Mouse (Mus musculus): ENCODE results near the gene Leng1. TPM values are rescaled to one million over a fixed set of nuclear protein-coding genes. Genes with fewer than 3 reads are reported as not detected.

Gene Leng1
- polyA plus RNA-seq, 1 experiment from 2014 or later, result 14.6 TPM

DNA sequence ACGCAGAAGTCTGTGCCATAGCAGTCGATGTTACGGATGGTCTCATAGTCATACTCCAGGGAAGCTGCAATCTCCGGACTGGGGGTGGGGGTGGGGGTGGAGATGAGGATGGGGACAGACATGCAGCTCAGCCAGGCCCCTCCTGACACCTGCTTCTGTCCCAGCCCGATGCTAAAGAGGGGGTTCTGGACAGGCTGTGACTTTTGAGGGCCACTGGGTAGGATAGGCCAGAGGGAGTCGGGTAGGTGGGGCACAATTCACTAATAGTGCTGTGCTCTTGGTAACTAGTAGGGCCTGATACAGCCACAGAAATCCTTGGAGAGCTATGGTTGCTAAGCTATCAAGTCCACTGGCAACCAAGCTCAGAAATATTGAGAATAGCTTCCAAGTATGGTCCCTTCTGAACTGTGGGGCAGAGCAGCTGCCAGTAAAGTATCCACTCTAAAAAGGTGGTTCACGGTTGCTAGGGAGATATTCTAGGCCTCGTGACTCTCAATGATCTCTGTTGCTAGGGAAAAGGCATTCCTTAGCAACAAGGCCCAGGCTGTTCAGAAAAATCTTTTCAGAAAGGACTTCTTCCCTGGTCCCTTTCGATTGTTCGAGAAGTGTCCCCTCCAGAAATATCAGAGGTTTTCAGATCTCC lies 18.4 kb upstream of the Leng1 start:
- no peak overlapping the region for H3K9ac ChIP-seq (ENCODE audit: low read length)
- no peak for ATAC-seq (ENCODE audit: insufficient number of reproducible peaks, low FRiP score, low TSS enrichment, low read depth)
- H3K9me3 ChIP-seq (ENCODE audit: control insufficient read depth, low read length), result no peaks in the 10 kb centered on the region
- no peaks in the 10 kb centered on the region for H3K27me3 ChIP-seq (ENCODE audit: control insufficient read depth, insufficient read depth, low read length)
- DNase-seq (ENCODE audit: low spot score), result no peak
- no peak overlapping the region for H3K4me2 ChIP-seq (ENCODE audit: low read depth, severe bottlenecking)
- peaks cover 8% of the 10 kb centered on the region; the same call in 1 of the 2 replicates for H3K36me3 ChIP-seq (ENCODE audit: control insufficient read depth, insufficient read depth, low read length)
- H3K4me3 ChIP-seq (ENCODE audit: low read depth, low read length), result no peak overlapping the region
- no peak overlapping the region for H3K27ac ChIP-seq (replicated peaks; ENCODE audit: low read depth, low read length)
- no peaks in the 10 kb centered on the region for H3K4me1 ChIP-seq (ENCODE audit: control insufficient read depth, insufficient read depth, low read length)
- WGBS, result 86% methylated on average over 10 of the region's 10 CpGs

DNA sequence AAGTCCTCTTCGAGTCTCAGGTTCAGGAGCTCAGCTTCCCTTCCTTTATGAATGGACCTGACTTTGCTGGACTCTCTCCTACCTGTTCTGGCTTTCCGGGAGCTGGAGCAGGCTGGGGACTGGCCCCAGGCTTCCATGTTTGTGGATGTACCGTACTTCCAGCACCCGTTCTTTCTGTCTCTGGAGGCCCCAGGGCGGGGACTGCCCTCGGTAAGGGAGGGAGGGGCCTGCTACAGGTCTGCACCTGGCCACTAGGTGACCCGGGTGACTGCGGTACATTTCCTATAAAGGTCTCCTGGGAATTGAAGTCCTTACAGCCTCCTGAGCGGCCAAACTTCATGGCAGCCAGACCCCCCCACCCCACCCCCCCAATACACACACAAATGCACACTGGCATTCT lies 11.7 kb upstream of the Leng1 start, which contains the start of gene Tmc4:
Gene Tmc4, minus strand, starts transcription at position 212 of the 400 bp plus-strand sequence.
- WGBS, result 47% methylated on average over 9 of the region's 9 CpGs

DNA sequence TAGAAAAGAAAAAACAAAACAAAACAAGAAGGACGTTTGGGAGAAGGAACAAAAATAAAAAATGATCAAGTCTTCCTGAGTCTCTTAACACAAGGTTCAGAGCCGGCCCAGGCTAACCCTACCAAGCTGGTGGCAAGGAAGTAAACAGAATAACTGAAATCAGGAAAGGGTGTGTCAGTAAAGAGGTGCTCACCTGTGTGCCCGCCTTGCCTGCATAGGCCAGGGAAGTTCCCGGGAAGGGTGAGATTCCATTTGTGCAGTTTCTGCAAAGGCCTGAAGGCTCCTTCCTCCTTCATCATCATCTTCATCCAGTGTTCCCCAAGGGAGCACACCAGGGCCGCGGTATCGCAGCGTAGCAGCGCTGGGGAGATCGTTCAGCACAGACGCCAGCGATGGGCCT lies 10.7 kb upstream of the Leng1 start:
- H3K9ac ChIP-seq (ENCODE audit: low read length), result no peak overlapping the region
- H3K4me1 ChIP-seq (ENCODE audit: control insufficient read depth, insufficient read depth, low read length), result no peaks in the 10 kb centered on the region
- 92% methylated on average over 12 of the region's 12 CpGs for WGBS
- no peaks in the 10 kb centered on the region for H3K36me3 ChIP-seq (ENCODE audit: control insufficient read depth, insufficient read depth, low read length)
- no peaks in the 10 kb centered on the region for H3K9me3 ChIP-seq (ENCODE audit: control insufficient read depth, low read length)
- no peak overlapping the region for H3K4me2 ChIP-seq (ENCODE audit: low read depth, severe bottlenecking)
- ATAC-seq (ENCODE audit: insufficient number of reproducible peaks, low FRiP score, low TSS enrichment, low read depth) (no peak), DNase-seq (ENCODE audit: low spot score) (no peak)
- H3K27ac ChIP-seq (replicated peaks; ENCODE audit: low read depth, low read length), result no peak overlapping the region
- no peak overlapping the region for H3K4me3 ChIP-seq (ENCODE audit: low read depth, low read length)
- H3K27me3 ChIP-seq (ENCODE audit: control insufficient read depth, insufficient read depth, low read length), result no peaks in the 10 kb centered on the region

More for the DNA sequence above, 11.7 kb upstream of the Leng1 start, which contains the start of gene Tmc4:
- Histone ChIP-seq H3K9me3 (ENCODE audit: control insufficient read depth, low read length) (no peaks in the 10 kb centered on the region), H3K4me3 (ENCODE audit: low read depth, low read length) (no peak within 1 kb of the TSS), H3K36me3 (ENCODE audit: control insufficient read depth, insufficient read depth, low read length) (no peaks in the 10 kb centered on the region), H3K4me1 (ENCODE audit: control insufficient read depth, insufficient read depth, low read length) (no peaks in the 10 kb centered on the region), H3K27me3 (ENCODE audit: control insufficient read depth, insufficient read depth, low read length) (no peaks in the 10 kb centered on the region), H3K27ac (replicated peaks; ENCODE audit: low read depth, low read length) (no peak within 1 kb of the TSS), H3K4me2 (ENCODE audit: low read depth, severe bottlenecking) (no peak within 1 kb of the TSS), H3K9ac (ENCODE audit: low read length) (no peak within 1 kb of the TSS)
- DNase-seq (ENCODE audit: low spot score) (no peak), ATAC-seq (ENCODE audit: insufficient number of reproducible peaks, low FRiP score, low TSS enrichment, low read depth) (no peak)

DNA sequence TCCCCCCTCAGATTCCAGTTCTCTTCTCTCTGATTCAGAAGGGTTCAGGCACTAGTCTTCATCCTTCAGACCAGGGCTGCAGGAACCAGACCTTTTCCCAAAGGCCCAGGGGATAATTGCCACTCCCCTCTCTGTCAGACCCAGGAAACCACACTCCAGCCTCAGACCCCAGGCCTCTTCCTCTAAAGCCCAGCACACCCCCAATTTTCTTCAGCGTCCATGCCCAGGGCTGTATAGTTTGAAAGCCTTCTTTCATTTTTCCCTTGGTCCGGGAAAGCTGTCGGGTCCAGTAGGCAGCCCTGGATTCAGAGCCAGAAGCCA lies 9.5 kb upstream of the Leng1 start:
- ATAC-seq (ENCODE audit: insufficient number of reproducible peaks, low FRiP score, low TSS enrichment, low read depth) (no peak), DNase-seq (ENCODE audit: low spot score) (no peak)
- Histone ChIP-seq H3K27ac (replicated peaks; ENCODE audit: low read depth, low read length) (no peak overlapping the region), H3K27me3 (ENCODE audit: control insufficient read depth, insufficient read depth, low read length) (no peaks in the 10 kb centered on the region), H3K4me3 (ENCODE audit: low read depth, low read length) (no peak overlapping the region), H3K4me2 (ENCODE audit: low read depth, severe bottlenecking) (no peak overlapping the region), H3K9me3 (ENCODE audit: control insufficient read depth, low read length) (no peaks in the 10 kb centered on the region), H3K36me3 (ENCODE audit: control insufficient read depth, insufficient read depth, low read length) (no peaks in the 10 kb centered on the region), H3K9ac (ENCODE audit: low read length) (no peak overlapping the region), H3K4me1 (ENCODE audit: control insufficient read depth, insufficient read depth, low read length) (no peaks in the 10 kb centered on the region)
- WGBS, result 84% methylated on average over 3 of the region's 3 CpGs

DNA sequence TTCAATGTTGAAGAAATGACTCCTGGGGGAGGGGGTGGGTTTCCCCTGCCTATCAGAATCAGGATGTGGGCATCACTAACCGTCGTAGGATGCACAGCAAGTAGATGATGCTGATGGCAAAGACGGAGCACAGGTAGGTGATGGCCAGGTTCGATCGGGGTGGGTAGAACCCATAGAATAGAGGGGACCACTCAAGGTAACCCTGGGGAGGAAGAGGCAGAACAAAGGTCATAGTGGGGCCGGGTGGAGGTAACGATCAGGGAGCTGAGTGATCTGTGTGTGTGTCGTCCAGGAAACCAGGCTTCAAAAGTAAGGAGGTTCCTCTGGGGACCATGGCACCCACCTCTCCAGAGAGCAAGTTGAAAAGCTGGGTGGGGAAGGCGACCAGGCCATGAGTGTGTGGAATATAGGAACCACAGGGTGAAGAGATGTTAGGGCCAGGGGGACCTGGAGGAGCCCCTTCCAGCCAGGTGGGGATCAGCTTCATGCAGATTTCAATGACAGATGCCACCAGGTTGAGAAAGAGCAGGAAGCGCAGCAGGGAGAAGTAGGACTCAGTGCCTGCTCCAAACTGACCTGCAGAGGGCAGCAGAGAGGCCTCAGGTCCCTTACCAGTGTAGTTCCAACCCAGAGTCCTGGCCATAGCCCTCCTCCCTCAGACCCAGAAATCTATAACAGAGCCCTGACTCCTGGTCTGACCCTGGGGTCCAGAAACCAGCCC lies 9.0 kb upstream of the Leng1 start:
- WGBS, result 69% methylated on average over 10 of the region's 10 CpGs
- no peak overlapping the region for H3K4me3 ChIP-seq (ENCODE audit: low read depth, low read length)
- DNase-seq (ENCODE audit: low spot score), result peak; percentile 85

DNA sequence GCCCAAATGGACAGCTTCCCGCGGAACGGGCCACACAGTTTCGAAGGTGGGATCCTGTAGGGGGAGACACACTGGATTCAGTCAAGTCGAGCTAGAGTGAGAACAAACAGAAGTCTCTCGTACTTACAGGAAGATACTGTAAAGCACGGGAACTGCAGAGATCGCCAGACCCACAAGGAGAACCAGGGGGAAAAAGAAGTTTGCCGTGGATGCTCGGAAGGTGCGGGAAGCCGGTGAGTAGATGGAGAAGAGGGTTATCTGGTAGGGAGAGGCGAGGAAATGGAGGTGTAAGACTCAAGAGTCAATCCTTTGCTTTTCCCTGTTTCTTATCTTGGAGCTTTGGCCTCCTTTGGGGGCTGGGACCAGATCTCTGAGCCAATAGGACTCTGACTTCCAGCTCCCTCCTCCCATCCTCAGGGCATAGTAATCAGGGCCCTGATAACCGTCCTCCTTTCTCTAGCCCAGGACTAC lies 1.3 kb upstream of the Leng1 start:
- H3K4me2 ChIP-seq (ENCODE audit: low read depth, severe bottlenecking), result no peak overlapping the region
- H3K4me3 ChIP-seq (ENCODE audit: low read depth, low read length), result no peak overlapping the region
- no peaks in the 10 kb centered on the region for H3K9me3 ChIP-seq (ENCODE audit: control insufficient read depth, low read length)
- H3K27me3 ChIP-seq (ENCODE audit: control insufficient read depth, insufficient read depth, low read length), result no peaks in the 10 kb centered on the region
- ATAC-seq (ENCODE audit: insufficient number of reproducible peaks, low FRiP score, low TSS enrichment, low read depth) (no peak), DNase-seq (ENCODE audit: low spot score) (peak; percentile 24)
- no peak overlapping the region for H3K27ac ChIP-seq (replicated peaks; ENCODE audit: low read depth, low read length)
- H3K36me3 ChIP-seq (ENCODE audit: control insufficient read depth, insufficient read depth, low read length), result 0 out of 2 replicates have a peak, but pooled peaks cover 3% of the 10 kb centered on the region
- 14% methylated on average over 14 of the region's 14 CpGs for WGBS
- no peak overlapping the region for H3K9ac ChIP-seq (ENCODE audit: low read length)
- H3K4me1 ChIP-seq (ENCODE audit: control insufficient read depth, insufficient read depth, low read length), result no peaks in the 10 kb centered on the region

More for the DNA sequence above, 9.0 kb upstream of the Leng1 start:
- Histone ChIP-seq H3K36me3 (ENCODE audit: control insufficient read depth, insufficient read depth, low read length) (no peaks in the 10 kb centered on the region), H3K9me3 (ENCODE audit: control insufficient read depth, low read length) (no peaks in the 10 kb centered on the region), H3K9ac (ENCODE audit: low read length) (no peak overlapping the region), H3K4me2 (ENCODE audit: low read depth, severe bottlenecking) (no peak overlapping the region), H3K4me1 (ENCODE audit: control insufficient read depth, insufficient read depth, low read length) (no peaks in the 10 kb centered on the region), H3K27ac (replicated peaks; ENCODE audit: low read depth, low read length) (no peak overlapping the region), H3K27me3 (ENCODE audit: control insufficient read depth, insufficient read depth, low read length) (no peaks in the 10 kb centered on the region)
- peak; percentile 42; the same call in 1 of the 2 replicates for ATAC-seq (ENCODE audit: insufficient number of reproducible peaks, low FRiP score, low TSS enrichment, low read depth)

DNA sequence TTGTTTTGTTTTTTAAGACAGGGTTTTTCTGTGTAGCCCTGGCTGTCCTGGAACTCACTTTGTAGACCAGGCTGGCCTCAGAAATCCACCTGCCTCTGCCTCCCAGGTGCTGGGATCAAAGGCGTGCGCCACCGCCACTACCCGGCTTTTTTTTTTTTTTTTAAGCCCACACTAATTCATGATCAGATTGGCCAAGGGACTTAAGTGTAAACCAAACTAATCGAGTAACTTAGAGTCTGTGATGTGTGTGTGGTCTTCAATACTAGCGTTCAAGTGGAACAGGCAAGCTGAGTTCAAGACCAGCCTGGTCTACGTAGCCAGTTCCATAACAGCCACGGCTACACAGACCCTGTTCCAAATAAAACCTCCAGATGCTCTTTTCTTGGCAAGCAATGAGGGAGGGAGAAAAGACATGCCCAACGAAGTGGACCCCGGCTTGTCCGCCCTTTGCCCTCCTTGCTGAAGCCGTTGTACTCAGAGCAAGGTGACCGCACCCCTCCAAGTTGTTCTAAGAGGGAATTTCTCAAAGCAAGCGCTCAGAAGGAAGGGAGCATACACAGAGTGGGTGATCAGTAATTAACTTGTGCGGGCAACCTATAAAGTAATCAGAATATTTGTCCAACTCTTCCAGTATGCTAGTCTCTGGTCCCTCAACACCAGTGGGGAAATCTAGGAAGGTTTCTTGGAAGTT lies 971 bp downstream of the Leng1 start:
- no peaks in the 10 kb centered on the region for H3K9me3 ChIP-seq (ENCODE audit: control insufficient read depth, low read length)
- H3K27ac ChIP-seq (replicated peaks; ENCODE audit: low read depth, low read length), result no peak overlapping the region
- peak overlapping the region; percentile 71 for H3K9ac ChIP-seq (ENCODE audit: low read length)
- H3K36me3 ChIP-seq (ENCODE audit: control insufficient read depth, insufficient read depth, low read length), result peaks cover 11% of the 10 kb centered on the region
- ATAC-seq (ENCODE audit: insufficient number of reproducible peaks, low FRiP score, low TSS enrichment, low read depth) (peak; percentile 41), DNase-seq (ENCODE audit: low spot score) (no peak)
- WGBS, result 33% methylated on average over 15 of the region's 15 CpGs
- no peaks in the 10 kb centered on the region for H3K27me3 ChIP-seq (ENCODE audit: control insufficient read depth, insufficient read depth, low read length)
- peak overlapping the region; percentile 42 for H3K4me2 ChIP-seq (ENCODE audit: low read depth, severe bottlenecking)
- peak overlapping the region; percentile 69 for H3K4me3 ChIP-seq (ENCODE audit: low read depth, low read length)
- H3K4me1 ChIP-seq (ENCODE audit: control insufficient read depth, insufficient read depth, low read length), result no peaks in the 10 kb centered on the region

DNA sequence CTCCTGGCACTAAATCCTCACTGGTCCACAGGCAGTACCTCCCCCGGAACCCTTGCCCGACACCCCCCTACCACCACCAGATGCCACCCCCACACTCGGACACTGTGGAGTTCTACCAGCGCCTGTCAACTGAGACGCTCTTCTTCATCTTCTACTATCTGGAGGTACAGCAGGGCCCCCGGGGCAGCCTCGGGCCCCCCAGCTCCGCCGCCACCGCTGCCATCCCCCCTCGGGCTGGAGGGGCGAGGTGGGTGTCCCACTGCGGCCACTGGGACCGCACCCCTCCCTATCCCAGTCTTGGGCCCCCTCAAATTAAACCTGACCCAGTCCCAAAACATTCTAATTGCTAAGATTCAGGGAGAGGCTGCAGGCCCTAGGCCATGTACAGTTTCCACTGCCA lies 7.1 kb downstream of the Leng1 start:
- H3K9me3 ChIP-seq (ENCODE audit: control insufficient read depth, low read length), result no peaks in the 10 kb centered on the region
- WGBS, result 97% methylated on average over 14 of the region's 14 CpGs
- no peak overlapping the region for H3K4me2 ChIP-seq (ENCODE audit: low read depth, severe bottlenecking)
- H3K27ac ChIP-seq (replicated peaks; ENCODE audit: low read depth, low read length), result no peak overlapping the region
- H3K4me3 ChIP-seq (ENCODE audit: low read depth, low read length), result no peak overlapping the region
- H3K27me3 ChIP-seq (ENCODE audit: control insufficient read depth, insufficient read depth, low read length), result no peaks in the 10 kb centered on the region
- DNase-seq (ENCODE audit: low spot score) (no peak), ATAC-seq (ENCODE audit: insufficient number of reproducible peaks, low FRiP score, low TSS enrichment, low read depth) (no peak)
- H3K4me1 ChIP-seq (ENCODE audit: control insufficient read depth, insufficient read depth, low read length), result no peaks in the 10 kb centered on the region
- H3K9ac ChIP-seq (ENCODE audit: low read length), result no peak overlapping the region
- H3K36me3 ChIP-seq (ENCODE audit: control insufficient read depth, insufficient read depth, low read length), result peaks cover 39% of the 10 kb centered on the region
